Mouse (Mus musculus) adipose tissue, adult 10 weeks (tissue): ENCODE data around the gene Rhox3g. TPM values are rescaled to one million over a fixed set of nuclear protein-coding genes. Genes with fewer than 3 reads are reported as not detected.

Source experiments
- polyA plus RNA-seq: library from polyadenylated mRNA; stranded (reverse); fragments of 350-450 nt; fragmentation: Illumina TruSeq; extraction: RNeasy Lipid Tissue Mini Kit (QIAGEN cat#74804); gene quantifications from one replicate; pipeline ENCODE4 v1.2.3, GENCODE M21; 2014; ENCODE audit warnings: low read depth, low replicate concordance

Rhox3g gene
- polyA plus RNA-seq, result not detected

DNA sequence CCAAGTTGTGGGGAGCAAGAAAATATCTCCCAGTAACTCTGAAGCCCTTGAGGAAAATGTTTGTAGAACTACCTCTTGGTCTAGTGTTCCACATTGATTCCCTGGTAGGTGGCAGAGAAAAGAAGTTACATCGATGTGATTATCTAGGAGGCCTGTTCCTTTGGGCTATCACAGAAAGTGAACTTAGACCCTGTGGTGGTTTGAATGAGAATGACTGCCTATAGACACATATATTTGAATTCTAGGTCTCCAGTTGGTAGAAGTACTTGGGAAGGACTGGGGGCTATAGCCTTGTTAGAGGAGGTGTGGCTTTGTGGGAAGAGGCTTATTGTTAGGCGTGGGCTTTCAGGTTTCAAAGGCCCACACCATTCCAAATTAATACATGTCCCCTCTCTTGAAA lies at the start of gene Rhox3g:
Gene Rhox3g (minus strand): TSS at position 101 of the 400 bp plus-strand sequence.

DNA sequence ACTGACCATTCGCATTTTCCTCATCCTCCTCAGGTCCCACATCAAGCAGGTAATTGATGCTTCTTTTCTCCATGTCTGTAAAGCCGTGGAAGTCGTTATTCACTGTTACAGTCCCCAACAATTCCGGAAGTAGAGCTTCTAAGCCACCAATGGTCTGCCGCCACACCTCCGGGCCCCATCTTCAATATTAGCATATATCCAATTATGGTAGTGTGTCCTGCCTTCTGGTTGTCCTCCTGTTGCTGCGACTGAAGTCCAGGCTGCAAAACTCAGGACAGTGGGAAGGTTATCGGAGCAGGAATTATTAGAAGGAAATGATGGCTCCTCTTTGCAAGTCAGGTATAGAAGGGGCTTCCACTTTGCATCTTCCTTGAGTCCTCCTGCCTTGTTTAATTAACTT lies 44.8 kb upstream of the Rhox3g start, which contains the start of gene Rhox2h:
Gene Rhox2h (minus strand): TSS at position 101 of the 400 bp plus-strand sequence.

DNA sequence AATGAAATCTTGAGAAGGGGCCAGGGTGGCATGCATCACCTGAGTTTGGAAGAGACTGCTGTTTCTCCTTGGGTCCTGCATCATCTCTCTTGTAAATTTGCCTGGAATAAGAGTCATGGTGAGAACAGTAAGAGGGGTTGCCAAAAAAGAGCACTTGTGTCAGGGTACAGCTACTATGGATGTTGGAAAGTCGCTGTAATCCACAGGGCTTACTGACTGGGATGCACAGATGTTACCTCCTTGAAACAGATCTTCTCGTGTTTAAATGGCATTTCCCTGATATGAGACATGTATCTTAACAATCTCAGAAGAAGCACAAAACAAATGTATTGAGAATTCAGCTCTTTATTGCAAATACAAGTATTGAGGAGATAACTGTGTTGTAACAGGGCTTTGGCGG lies 40.3 kb upstream of the Rhox3g start, which contains the start of gene Rhox3h:
Gene Rhox3h (minus strand): TSS at position 101 of the 400 bp plus-strand sequence.

DNA sequence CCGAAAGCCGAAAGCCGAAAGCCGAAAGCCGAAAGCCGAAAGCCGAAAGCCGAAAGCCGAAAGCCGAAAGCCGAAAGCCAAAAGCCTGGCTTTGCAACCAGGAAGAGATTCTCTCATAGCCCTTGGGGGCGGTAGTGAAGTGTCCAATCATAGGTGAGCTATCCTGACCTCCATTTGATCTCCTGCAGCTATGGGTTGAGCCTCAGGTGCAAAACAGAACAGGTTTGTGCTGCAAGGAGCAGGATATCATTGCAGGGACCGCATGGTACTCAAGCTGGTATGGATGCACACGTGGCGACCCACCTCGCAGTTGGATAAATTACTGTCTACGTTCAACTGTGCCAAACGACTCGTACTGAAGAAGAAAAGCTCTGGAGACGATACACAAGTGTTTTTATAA lies 22.8 kb upstream of the Rhox3g start, which contains the start of gene Rhox4g:
Gene Rhox4g (minus strand): TSS at position 101 of the 400 bp plus-strand sequence.

DNA sequence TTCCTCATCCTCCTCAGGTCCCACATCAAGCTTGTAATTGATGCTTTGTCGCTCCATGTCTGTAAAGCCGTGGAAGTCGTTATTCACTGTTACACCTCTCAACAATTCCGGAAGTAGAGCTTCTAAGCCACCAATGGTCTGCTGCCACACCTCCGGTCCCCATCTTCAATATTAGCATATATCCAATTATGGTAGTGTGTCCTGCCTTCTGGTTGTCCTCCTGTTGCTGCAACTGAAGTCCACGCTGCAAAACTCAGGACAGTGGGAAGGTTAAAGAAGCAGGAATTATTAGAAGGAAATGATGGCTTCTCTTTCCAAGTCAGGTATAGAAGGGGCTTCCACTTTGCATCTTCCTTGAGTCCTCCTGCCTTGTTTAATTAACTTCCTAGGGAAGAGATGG lies 15.0 kb upstream of the Rhox3g start, which contains the start of gene Rhox2g:
Gene Rhox2g (minus strand): TSS at position 101 of the 400 bp plus-strand sequence.

DNA sequence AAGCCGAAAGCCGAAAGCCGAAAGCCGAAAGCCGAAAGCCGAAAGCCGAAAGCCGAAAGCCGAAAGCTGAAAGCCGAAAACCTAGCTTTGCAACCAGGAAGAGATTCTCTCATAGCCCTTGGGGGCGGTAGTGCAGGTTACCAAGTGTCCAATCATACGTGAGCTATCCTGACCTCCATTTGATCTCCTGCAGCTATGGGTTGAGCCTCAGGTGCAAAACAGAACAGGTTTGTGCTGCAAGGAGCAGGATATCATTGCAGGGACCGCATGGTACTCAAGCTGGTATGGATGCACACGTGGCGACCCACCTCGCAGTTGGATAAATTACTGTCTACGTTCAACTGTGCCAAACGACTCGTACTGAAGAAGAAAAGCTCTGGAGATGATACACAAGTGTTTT lies 20.8 kb downstream of the Rhox3g start, which contains the start of gene Rhox4f:
Gene Rhox4f (minus strand): TSS at position 101 of the 400 bp plus-strand sequence.

DNA sequence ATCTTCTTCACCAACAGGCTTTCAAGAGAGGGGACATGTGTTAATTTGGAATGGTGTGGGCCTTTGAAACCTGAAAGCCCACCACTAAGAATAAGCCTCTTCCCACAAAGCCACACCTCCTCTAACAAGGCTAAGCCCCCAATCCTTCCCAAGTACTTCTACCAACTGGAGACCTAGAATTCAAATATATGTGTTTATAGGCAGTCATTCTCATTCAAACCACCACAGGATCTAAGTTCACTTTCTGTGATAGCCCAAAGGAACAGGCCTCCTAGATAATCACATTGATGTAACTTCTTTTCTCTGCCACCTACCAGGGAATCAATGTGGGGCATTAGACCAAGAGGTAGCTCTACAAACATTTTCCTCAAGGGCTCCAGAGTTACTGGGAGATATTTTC lies 47.7 kb downstream of the Rhox3g start, which contains the start of gene Rhox3f:
Gene Rhox3f (plus strand): TSS at position 301 of the 400 bp plus-strand sequence.

Other genes starting within 250 kb of the Rhox3g start
- gene Rhox3a2, start 248.6 kb downstream of the Rhox3g start, polyA plus RNA-seq, result not detected
- not detected for gene Rhox4a2, start 237.8 kb downstream of the Rhox3g start, polyA plus RNA-seq
- not detected for gene Rhox2b, start 216.5 kb downstream of the Rhox3g start, polyA plus RNA-seq
- gene Rhox4b, start 196.1 kb downstream of the Rhox3g start, polyA plus RNA-seq, result not detected
- gene Rhox2c, start 174.9 kb downstream of the Rhox3g start, polyA plus RNA-seq, result not detected
- gene Rhox3c, start 170.0 kb downstream of the Rhox3g start, polyA plus RNA-seq, result not detected
- gene Rhox4c, start 148.3 kb downstream of the Rhox3g start, polyA plus RNA-seq, result not detected
- gene Rhox2d, start 135.2 kb downstream of the Rhox3g start, polyA plus RNA-seq, result not detected
- not detected for gene Rhox4d, start 114.3 kb downstream of the Rhox3g start, polyA plus RNA-seq
- not detected for gene Rhox2e, start 98.2 kb downstream of the Rhox3g start, polyA plus RNA-seq
- not detected for gene Rhox3e, start 86.6 kb downstream of the Rhox3g start, polyA plus RNA-seq
- gene Rhox4e, start 71.2 kb downstream of the Rhox3g start, polyA plus RNA-seq, result not detected
- not detected for gene Rhox2f, start 57.2 kb downstream of the Rhox3g start, polyA plus RNA-seq
- not detected for gene Rhox3f, start 47.6 kb downstream of the Rhox3g start, polyA plus RNA-seq
- gene Rhox4f, start 20.9 kb downstream of the Rhox3g start, polyA plus RNA-seq, result not detected
- not detected for gene Rhox2g, start 14.9 kb upstream of the Rhox3g start, polyA plus RNA-seq
- gene Rhox4g, start 22.7 kb upstream of the Rhox3g start, polyA plus RNA-seq, result not detected
- not detected for gene Rhox3h, start 40.2 kb upstream of the Rhox3g start, polyA plus RNA-seq
- gene Rhox2h, start 44.7 kb upstream of the Rhox3g start, polyA plus RNA-seq, result not detected
- 1.9 TPM for gene Rhox5, start 176.2 kb upstream of the Rhox3g start, polyA plus RNA-seq
- gene Rhox6, start 198.3 kb upstream of the Rhox3g start, polyA plus RNA-seq, result not detected
- not detected for gene Rhox7a, start 203.1 kb upstream of the Rhox3g start, polyA plus RNA-seq